Mouse (Mus musculus) macrophage (primary cell): ENCODE results near the gene Pde4d. TPM values are rescaled to one million over a fixed set of nuclear protein-coding genes. Genes with fewer than 3 reads are reported as not detected.
"Not testable (repeated sequence)": the region's sequence is repeated elsewhere in the genome, so short reads cannot be mapped to it uniquely, and the experiment has no call there.

Experiments used
- H3K27ac ChIP-seq: fragments of 350-480 bp; formaldehyde crosslinking; 2 replicates; pipeline ENCODE4 v1.9.0; 2021
- H3K36me3 ChIP-seq: fragments of 350-480 bp; formaldehyde crosslinking; 2 replicates; pipeline ENCODE4 v1.9.0; 2021; ENCODE audit errors: inconsistent target
- H3K4me3 ChIP-seq: fragments of 350-480 bp; formaldehyde crosslinking; 2 replicates; pipeline ENCODE4 v1.9.0; 2021; ENCODE audit errors: inconsistent target
- H3K79me2 ChIP-seq: fragments of 350-480 bp; formaldehyde crosslinking; 2 replicates; pipeline ENCODE4 v1.9.0; 2021; ENCODE audit errors: inconsistent target
- WGBS: methylation state at CpG from one replicate; pipeline ENCODE4 v1.1.7; 2026; ENCODE audit warnings: inconsistent platforms; ENCODE audit not compliant: missing documents; 5-methylcytosine and 5-hydroxymethylcytosine counted together
- polyA plus RNA-seq: library from polyadenylated mRNA; stranded (reverse); fragments of 250-400 nt; gene quantifications from 3 replicates; pipeline ENCODE4 v1.2.4, GENCODE M21; 2018; ENCODE audit warnings: inconsistent platforms

The Pde4d gene
- polyA plus RNA-seq, 1 experiment from 2014 or later, result 0.82 TPM

- H3K36me3 ChIP-seq, result no peaks in the 10 kb centered on the region
- H3K27ac ChIP-seq, result no peak overlapping the region
- H3K4me3 ChIP-seq, result no peak overlapping the region
- 70% methylated on average over 7 of the region's 7 CpGs for WGBS
- H3K79me2 ChIP-seq, result no peaks in the 10 kb centered on the region
Measured at GRCm38 (mm10) chr13:108757477-108757876, 307.7 kb downstream of the Pde4d start.

GRCm38 (mm10) chr13:108758331-108758730, 308.6 kb downstream of the Pde4d start:
- Histone ChIP-seq H3K4me3 (no peak overlapping the region), H3K79me2 (no peaks in the 10 kb centered on the region), H3K36me3 (no peaks in the 10 kb centered on the region), H3K27ac (no peak overlapping the region)
- 79% methylated on average over 4 of the region's 4 CpGs for WGBS

GRCm38 (mm10) chr13:108759140-108759539, 309.4 kb downstream of the Pde4d start:
- Histone ChIP-seq H3K27ac (no peak overlapping the region), H3K36me3 (no peaks in the 10 kb centered on the region), H3K79me2 (no peaks in the 10 kb centered on the region), H3K4me3 (no peak overlapping the region)
- 95% methylated on average over 4 of the region's 4 CpGs for WGBS

GRCm38 (mm10) chr13:108763295-108763694, 313.5 kb downstream of the Pde4d start:
- no peak overlapping the region for H3K27ac ChIP-seq
- no peak overlapping the region for H3K4me3 ChIP-seq
- H3K36me3 ChIP-seq, result no peaks in the 10 kb centered on the region
- WGBS, result 69% methylated on average over 3 of the region's 3 CpGs
- H3K79me2 ChIP-seq, result no peaks in the 10 kb centered on the region

GRCm38 (mm10) chr13:108766020-108766727, 316.4 kb downstream of the Pde4d start:
- 45% methylated on average over 11 of the region's 11 CpGs for WGBS
- Histone ChIP-seq H3K36me3 (no peaks in the 10 kb centered on the region), H3K27ac (no peak overlapping the region), H3K79me2 (no peaks in the 10 kb centered on the region), H3K4me3 (no peak overlapping the region)

GRCm38 (mm10) chr13:108769465-108770056, 319.8 kb downstream of the Pde4d start:
- Histone ChIP-seq H3K27ac (no peak overlapping the region), H3K79me2 (no peaks in the 10 kb centered on the region), H3K36me3 (no peaks in the 10 kb centered on the region), H3K4me3 (no peak overlapping the region)
- WGBS, result 100% methylated on average over 3 of the region's 3 CpGs

GRCm38 (mm10) chr13:108772386-108772785, 322.6 kb downstream of the Pde4d start:
- H3K36me3 ChIP-seq, result no peaks in the 10 kb centered on the region
- no peak overlapping the region for H3K4me3 ChIP-seq
- no peaks in the 10 kb centered on the region for H3K79me2 ChIP-seq
- no peak overlapping the region for H3K27ac ChIP-seq
- WGBS, result 97% methylated on average over 3 of the region's 3 CpGs

- no peak overlapping the region for H3K4me3 ChIP-seq
- peak overlapping the region; percentile 87 for H3K27ac ChIP-seq
- H3K79me2 ChIP-seq, result no peaks in the 10 kb centered on the region; the same call in 1 of the 2 replicates
- 13% methylated on average over 1 of the region's 1 CpGs for WGBS
- H3K36me3 ChIP-seq, result no peaks in the 10 kb centered on the region
Measured at GRCm38 (mm10) chr13:108774981-108775380, 325.2 kb downstream of the Pde4d start.

GRCm38 (mm10) chr13:108775882-108776281, 326.1 kb downstream of the Pde4d start:
- WGBS, result 1% methylated on average over 7 of the region's 7 CpGs
- H3K36me3 ChIP-seq, result no peaks in the 10 kb centered on the region
- H3K79me2 ChIP-seq, result no peaks in the 10 kb centered on the region; the same call in 1 of the 2 replicates
- peak overlapping the region; percentile 87 for H3K27ac ChIP-seq
- H3K4me3 ChIP-seq, result peak overlapping the region; percentile 23; the same call in 1 of the 2 replicates

- not testable (repeated sequence) for H3K4me3 ChIP-seq, H3K27ac ChIP-seq, H3K79me2 ChIP-seq, H3K36me3 ChIP-seq
- 94% methylated on average over 3 of the region's 3 CpGs for WGBS
Measured at GRCm38 (mm10) chr13:108797620-108798019, 347.9 kb downstream of the Pde4d start.

GRCm38 (mm10) chr13:108809191-108809590, 359.4 kb downstream of the Pde4d start:
- H3K4me3 ChIP-seq, result no peak overlapping the region
- H3K36me3 ChIP-seq, result no peaks in the 10 kb centered on the region
- 94% methylated on average over 7 of the region's 7 CpGs for WGBS
- no peak overlapping the region for H3K27ac ChIP-seq
- H3K79me2 ChIP-seq, result no peaks in the 10 kb centered on the region

- Histone ChIP-seq H3K4me3 (no peak overlapping the region), H3K27ac (no peak overlapping the region), H3K79me2 (no peaks in the 10 kb centered on the region), H3K36me3 (no peaks in the 10 kb centered on the region)
- 94% methylated on average over 3 of the region's 3 CpGs for WGBS
Measured at GRCm38 (mm10) chr13:108812956-108813355, 363.2 kb downstream of the Pde4d start.

GRCm38 (mm10) chr13:108819846-108820408, 370.2 kb downstream of the Pde4d start:
- H3K27ac ChIP-seq, result peak overlapping the region; percentile 47
- H3K36me3 ChIP-seq, result no peaks in the 10 kb centered on the region
- 19% methylated on average over 6 of the region's 6 CpGs for WGBS
- H3K79me2 ChIP-seq, result no peaks in the 10 kb centered on the region
- no peak overlapping the region for H3K4me3 ChIP-seq

- Histone ChIP-seq H3K79me2 (no peaks in the 10 kb centered on the region), H3K36me3 (no peaks in the 10 kb centered on the region), H3K4me3 (no peak overlapping the region), H3K27ac (peak overlapping the region; percentile 47)
- 83% methylated on average over 2 of the region's 2 CpGs for WGBS
Measured at GRCm38 (mm10) chr13:108820487-108820886, 370.7 kb downstream of the Pde4d start.

- Histone ChIP-seq H3K27ac (no peak overlapping the region), H3K4me3 (no peak overlapping the region), H3K36me3 (no peaks in the 10 kb centered on the region), H3K79me2 (no peaks in the 10 kb centered on the region)
- WGBS, result over 99% methylated on average over 7 of the region's 7 CpGs
Measured at GRCm38 (mm10) chr13:108821270-108821669, 371.5 kb downstream of the Pde4d start.
